Mouse (Mus musculus) E14TG2a.4 (cell line): ENCODE results near the gene Gbe1.

Experiments used
- H3K27me3 ChIP-seq: 2 replicates; pipeline ENCODE4 v1.6.1; 2014; ENCODE audit warnings: low read length, control low read depth; ENCODE audit not compliant: insufficient read depth
- H3K36me3 ChIP-seq: 2 replicates; pipeline ENCODE4 v1.6.1; 2014; ENCODE audit warnings: low read length, control low read depth; ENCODE audit not compliant: insufficient read depth
- H3K4me1 ChIP-seq: replicated peaks from 2 replicates; pipeline ENCODE4 v1.6.1; 2014; ENCODE audit warnings: low read depth, low read length, control low read depth
- H3K4me3 ChIP-seq: replicated peaks from 2 replicates; pipeline ENCODE4 v1.5.1; 2014; ENCODE audit warnings: mild to moderate bottlenecking, low read length
- H3K9me3 ChIP-seq: 2 replicates; pipeline ENCODE4 v1.6.1; 2014; ENCODE audit warnings: low read length, control low read depth
- CTCF ChIP-seq: conservative IDR thresholded peaks from 2 replicates; pipeline ENCODE4 v1.5.1; 2014; ENCODE audit warnings: low read length
- NANOG ChIP-seq: IDR thresholded peaks from 2 replicates; pipeline ENCODE4 v1.6.1; 2014; ENCODE audit warnings: borderline replicate concordance, low read length, mixed read lengths
- POU5F1 ChIP-seq: IDR thresholded peaks from 2 replicates; pipeline ENCODE4 v1.6.1; 2014; ENCODE audit warnings: low read length, borderline replicate concordance

Gene Gbe1

DNA sequence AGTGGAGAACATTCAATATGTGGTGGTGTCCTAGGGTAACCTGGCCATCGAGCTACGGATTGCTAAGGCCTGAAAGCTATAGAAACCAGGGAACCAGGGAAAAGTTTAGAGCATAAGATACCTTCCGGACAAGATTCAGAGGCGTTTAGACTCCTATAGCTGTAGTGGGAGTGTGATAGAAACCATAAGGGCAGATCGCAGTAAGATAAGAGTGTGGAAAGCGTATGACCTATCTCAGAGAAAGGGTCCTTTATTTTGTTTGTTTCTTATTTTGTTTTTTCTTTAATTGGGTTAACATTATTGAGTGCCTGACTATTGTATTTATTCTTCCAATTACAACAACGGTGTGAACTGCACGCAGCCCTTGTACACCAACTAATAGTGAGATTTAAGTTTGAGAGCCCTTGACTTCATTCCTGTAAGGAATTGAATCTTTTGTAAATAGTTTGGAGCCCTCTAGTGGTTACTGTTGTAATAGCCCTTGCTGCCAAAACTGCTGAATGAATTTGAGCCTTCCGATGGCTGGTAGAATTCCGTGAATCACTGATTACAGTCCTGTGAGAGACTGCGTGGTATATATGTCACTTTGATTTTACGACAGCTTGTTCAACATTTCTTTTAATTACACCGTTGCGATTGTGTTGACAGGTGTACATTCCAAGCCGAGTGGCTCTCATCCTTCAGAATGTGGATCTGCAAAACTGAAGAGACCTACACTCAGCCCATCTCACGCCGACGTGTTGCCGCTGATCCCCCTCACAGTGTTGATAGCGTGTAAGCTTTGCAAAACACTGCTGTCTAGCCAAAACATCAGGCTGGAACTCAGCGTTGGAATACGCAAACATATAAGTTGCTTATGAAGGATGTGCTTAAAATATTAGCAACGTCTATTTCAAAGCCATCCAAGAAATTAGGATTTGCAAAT lies 254.9 kb downstream of the Gbe1 start:
- H3K4me1 ChIP-seq: no peaks in the 10 kb centered on the region
- H3K27me3 ChIP-seq: no peaks in the 10 kb centered on the region
- H3K36me3 ChIP-seq: no peaks in the 10 kb centered on the region
- no peaks in the 10 kb centered on the region for H3K9me3 ChIP-seq
- no peak overlapping the region for H3K4me3 ChIP-seq
- TF ChIP-seq CTCF (peak; percentile 77), NANOG (no peak)

DNA sequence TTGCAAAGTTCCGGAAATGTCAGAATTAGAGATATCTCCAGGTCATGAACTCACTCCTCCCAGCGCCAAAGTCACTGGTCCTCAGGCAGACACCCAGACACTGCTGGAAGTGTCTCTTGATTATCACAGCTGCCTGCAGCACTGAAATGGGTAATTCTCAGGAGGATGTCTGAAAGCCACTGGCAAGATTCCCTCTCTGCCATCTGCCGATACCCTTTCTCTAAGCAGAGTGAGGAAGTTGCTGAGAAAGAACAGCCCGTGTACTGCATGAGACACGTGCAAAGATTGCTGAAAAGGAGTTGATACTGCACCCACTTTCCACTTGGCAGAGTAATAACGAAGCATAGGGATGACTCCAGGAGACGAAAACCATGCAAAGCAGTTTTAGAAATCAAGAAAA lies 272.2 kb downstream of the Gbe1 start:
- no peaks in the 10 kb centered on the region for H3K36me3 ChIP-seq
- H3K4me3 ChIP-seq: no peak overlapping the region
- H3K4me1 ChIP-seq: no peaks in the 10 kb centered on the region
- no peaks in the 10 kb centered on the region for H3K9me3 ChIP-seq
- no peaks in the 10 kb centered on the region for H3K27me3 ChIP-seq
- TF ChIP-seq CTCF (no peak), POU5F1 (no peak), NANOG (no peak)

DNA sequence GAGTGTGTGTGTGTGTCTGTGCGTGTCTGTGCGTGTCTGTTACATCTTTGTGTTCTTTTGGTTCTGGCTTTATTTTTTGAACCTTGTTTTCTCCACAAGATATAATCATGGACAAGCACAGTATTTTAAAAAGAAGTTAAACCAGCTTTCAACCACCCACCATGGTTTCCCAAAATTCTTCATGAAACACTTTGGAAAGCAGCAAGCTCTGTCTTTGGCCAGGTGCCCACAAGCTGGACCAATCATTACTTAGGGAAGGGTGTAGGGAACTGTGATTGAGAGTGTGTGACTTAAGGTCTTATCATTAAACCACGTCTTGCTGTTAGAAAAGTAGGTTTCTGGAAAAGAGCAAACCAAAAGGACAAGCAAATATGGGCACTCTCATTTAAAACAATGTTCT lies 288.6 kb downstream of the Gbe1 start:
- Histone ChIP-seq H3K36me3 (no peaks in the 10 kb centered on the region), H3K4me1 (no peaks in the 10 kb centered on the region), H3K27me3 (no peaks in the 10 kb centered on the region), H3K9me3 (peaks cover 3% of the 10 kb centered on the region; the same call in 1 of the 2 replicates), H3K4me3 (no peak overlapping the region)
- TF ChIP-seq POU5F1 (no peak), NANOG (no peak), CTCF (no peak)

DNA sequence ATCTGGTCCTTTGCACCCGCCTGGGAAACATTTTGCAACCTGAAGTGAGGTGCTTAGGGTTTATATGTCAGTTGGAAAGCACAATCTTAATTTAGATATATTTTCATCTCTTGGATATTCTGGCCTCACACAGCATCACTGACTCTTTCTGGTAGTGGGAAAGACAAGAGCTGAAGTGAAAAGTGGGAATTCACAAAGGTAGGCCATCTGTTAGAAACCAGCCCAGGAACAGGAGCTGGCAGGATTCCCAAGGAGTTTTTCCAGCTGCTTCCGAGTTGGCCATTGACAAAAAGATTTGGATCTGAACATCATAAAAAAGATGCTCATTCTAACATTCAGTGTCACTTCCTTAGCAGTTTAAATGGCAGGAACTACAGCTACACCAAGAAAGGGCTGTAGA lies 294.6 kb downstream of the Gbe1 start:
- peaks cover 8% of the 10 kb centered on the region for H3K9me3 ChIP-seq
- no peaks in the 10 kb centered on the region for H3K36me3 ChIP-seq
- H3K4me3 ChIP-seq: no peak overlapping the region
- no peaks in the 10 kb centered on the region for H3K27me3 ChIP-seq
- TF ChIP-seq POU5F1 (no peak), CTCF (no peak), NANOG (no peak)
- H3K4me1 ChIP-seq: no peaks in the 10 kb centered on the region

DNA sequence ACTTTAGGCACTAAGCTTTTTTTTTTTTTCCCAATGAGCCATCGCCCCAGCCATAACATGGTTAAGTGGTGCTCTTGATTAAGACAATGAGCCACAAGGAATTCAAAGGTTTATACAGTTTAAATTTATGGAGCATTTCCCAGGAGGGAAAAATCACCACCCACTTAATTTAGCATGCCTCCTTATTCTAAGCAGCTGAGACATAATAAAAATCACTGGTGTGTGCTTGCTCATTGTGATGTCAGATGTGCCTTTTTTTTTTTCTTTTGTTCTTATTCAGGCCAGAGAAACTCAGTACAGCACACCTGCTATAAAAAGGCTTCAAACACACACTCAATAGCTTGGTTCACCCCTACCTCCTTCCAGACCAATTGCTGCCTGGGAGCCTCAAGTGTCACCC lies 303.9 kb downstream of the Gbe1 start:
- Histone ChIP-seq H3K4me3 (no peak overlapping the region), H3K36me3 (no peaks in the 10 kb centered on the region)

DNA sequence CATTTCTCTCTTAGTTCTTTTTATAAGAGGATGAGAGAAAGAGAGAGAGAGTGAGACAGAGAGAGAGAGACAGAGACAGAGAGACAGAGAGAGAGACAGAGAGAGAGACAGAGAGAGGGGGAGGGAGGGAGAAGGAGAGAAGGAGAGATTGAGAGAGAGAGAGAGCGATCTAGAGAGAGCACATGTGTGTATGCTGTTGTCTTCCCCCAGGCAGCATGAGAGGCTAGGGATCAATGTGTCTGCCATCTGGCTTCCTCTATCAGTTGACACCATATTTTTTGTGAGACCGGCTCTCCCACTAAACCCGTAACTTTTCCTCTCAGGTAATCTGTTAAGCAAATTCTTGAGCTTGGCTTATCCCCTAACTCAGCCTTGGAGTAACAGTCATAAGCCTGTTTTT lies 304.4 kb downstream of the Gbe1 start:
- H3K4me1 ChIP-seq: no peaks in the 10 kb centered on the region
- H3K36me3 ChIP-seq: no peaks in the 10 kb centered on the region
- H3K4me3 ChIP-seq: no peak overlapping the region
- no peaks in the 10 kb centered on the region for H3K27me3 ChIP-seq
- peaks cover 28% of the 10 kb centered on the region for H3K9me3 ChIP-seq
- TF ChIP-seq NANOG: no peak

More for the DNA sequence above, 303.9 kb downstream of the Gbe1 start:
- peaks cover 28% of the 10 kb centered on the region for H3K9me3 ChIP-seq
- no peaks in the 10 kb centered on the region for H3K4me1 ChIP-seq
- H3K27me3 ChIP-seq: no peaks in the 10 kb centered on the region
- TF ChIP-seq NANOG: no peak
- TF ChIP-seq POU5F1: no peak
- TF ChIP-seq CTCF: no peak
